Mouse (Mus musculus) left cerebral cortex, postnatal 10 days (tissue): ENCODE data around the gene Trp53bp2. TPM values are rescaled to one million over a fixed set of nuclear protein-coding genes. Genes with fewer than 3 reads are reported as not detected.

ENCODE experiments used
- DNase-seq, 2 experiments: peaks; one replicate each; pipeline ENCODE4 v3.0.0; 2021 to 2022; ENCODE audit warnings: low spot score in 2 of 2, mixed read lengths in 1 of 2; ENCODE audit errors: extremely low spot score in 1 of 2
- intact Hi-C: fragments of 180-260 bp; cut with DNase I; formaldehyde crosslinking; loops from one replicate; pipeline ENCODE4 v1.15.1; 2025
- total RNA-seq, 2 experiments: library from RNA; stranded (reverse); gene quantifications; 2 replicates each; pipeline ENCODE4 v1.2.3; 2021

The Trp53bp2 gene
- total RNA-seq, 2 experiments from 2014 or later: 15.6 to 20.3 TPM

DNA sequence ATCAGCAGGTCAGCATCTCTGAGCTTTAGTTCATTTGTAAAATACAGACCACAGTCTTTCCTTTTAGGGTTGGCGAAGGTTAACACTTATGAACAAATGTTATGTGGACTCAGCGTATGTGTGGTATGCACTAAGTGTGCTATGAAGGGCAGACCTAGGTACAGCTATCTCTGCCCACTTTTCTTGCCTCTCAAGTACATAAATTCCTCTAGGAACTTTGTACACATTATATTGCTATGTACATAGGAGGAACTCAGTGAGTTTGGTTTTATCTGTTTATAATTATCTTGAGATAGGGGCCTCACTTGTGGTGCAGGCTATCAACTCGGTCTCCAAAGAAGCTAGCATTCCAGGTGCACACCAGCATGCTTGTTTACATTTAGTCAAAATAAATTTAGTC lies 9.1 kb upstream of the Trp53bp2 start:
- intact Hi-C loops: no loop called here
- DNase-seq: no peak

DNA sequence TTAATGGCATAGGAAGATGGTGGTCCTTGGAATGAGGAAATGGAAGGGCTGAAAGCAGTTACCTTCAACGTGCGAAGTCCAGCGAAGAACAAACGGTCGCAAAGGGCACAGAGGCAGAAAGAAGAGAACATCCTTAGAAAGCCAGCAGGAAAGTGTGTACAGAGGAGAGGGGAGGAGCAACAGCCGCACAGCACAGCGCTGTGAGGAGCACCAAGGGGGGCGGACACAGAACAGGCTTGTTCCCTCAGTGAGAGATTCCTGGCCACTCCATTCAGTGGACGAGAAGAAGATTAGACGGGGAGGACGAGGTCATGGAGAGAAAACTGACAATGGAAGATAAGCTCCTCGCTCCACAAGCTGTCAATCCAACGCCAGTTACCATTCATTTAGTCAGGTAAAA lies 5.9 kb upstream of the Trp53bp2 start:
- intact Hi-C loops: no loop called here

DNA sequence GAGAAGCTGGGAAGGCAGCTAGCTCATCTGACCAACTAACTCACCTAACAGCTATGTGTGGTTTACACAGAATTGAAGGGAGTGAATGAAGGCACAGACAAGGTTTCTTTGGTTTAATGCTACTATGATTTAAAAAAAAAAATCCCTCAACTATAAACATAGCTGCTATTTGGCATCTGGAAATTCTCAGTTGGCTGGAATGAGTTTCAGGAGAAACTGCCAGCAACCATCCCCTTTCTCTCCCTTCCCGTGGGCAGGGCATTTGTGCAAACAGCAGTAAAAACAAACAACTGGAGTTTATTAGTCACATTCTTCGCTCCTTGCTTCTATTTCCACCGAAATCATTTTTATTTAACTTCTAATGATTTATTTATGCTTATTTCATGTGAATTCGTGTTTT lies 2.4 kb upstream of the Trp53bp2 start:
- intact Hi-C loops: loop anchor here (5.0 kb wide), 1 partner anchor 64 kb away; the partner anchor contains the start of gene Fbxo28

More for the DNA sequence above, 5.9 kb upstream of the Trp53bp2 start:
- DNase-seq: no peak

DNA sequence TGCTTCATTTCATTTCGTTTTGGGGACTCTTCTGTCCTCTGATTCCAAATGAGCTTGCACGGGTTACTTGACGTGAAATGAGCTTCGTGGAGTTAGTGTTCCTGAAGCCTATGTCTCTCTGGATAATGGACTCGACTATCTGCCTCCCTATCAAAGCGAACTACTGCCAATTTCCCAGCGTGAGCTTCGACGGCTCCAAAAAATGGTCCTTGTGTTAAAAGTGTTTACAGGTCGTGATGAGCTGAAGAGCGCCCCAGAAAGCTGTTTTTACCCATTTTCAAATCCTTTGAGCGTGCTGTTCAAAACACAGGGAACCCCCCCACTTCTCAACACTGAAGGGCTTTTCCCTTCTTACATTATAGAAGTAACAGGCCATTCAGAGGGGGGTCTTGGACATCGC lies 729 bp upstream of the Trp53bp2 start:
- intact Hi-C loops: loop anchor here (5.0 kb wide), 1 partner anchor 66 kb away; the partner anchor contains the start of gene Fbxo28
- DNase-seq: peak in 1 of 2 experiments; percentile 13

More for the DNA sequence above, 2.4 kb upstream of the Trp53bp2 start:
- DNase-seq: no peak

DNA sequence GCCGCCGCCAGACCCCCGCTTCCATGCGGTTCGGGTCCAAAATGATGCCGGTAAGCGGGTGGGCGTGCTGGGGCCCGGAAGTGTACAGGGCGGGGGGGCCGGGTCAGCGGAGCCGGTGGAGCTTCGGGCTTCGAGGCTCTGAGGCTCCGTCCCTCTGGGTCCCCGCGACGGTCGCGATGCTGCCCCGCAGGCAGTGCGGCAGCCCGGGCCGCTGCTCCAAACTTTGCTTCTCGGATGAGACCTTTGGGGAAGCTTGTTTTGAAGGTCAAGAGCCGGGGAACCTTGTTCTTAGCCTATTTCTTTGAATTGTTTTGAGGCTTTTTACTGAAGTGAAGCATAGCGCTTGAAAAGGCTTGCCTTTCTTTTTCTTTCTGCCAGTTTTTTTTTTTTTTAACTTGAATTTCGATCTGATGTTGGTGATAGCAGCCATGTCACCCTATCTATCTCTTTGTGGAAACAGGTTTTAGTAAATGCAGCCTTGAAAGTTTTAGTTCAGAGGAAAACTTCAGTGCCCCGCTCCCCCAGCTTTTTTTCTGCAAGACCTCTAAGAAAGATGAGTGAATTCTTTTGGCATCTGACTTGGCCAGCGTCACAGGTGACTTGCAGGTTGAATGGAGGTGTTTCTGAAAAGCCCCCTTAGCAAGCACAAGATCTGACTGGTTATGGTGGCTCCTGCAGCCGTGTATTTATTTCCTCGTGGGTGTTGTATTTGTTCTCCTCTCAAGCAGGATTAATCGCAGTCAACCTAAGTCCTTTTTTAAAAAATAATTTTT lies 615 bp downstream of the Trp53bp2 start:
- intact Hi-C loops: loop anchor here (5.0 kb wide), 1 partner anchor 67 kb away; the partner anchor contains the start of gene Fbxo28
- no peak for DNase-seq

DNA sequence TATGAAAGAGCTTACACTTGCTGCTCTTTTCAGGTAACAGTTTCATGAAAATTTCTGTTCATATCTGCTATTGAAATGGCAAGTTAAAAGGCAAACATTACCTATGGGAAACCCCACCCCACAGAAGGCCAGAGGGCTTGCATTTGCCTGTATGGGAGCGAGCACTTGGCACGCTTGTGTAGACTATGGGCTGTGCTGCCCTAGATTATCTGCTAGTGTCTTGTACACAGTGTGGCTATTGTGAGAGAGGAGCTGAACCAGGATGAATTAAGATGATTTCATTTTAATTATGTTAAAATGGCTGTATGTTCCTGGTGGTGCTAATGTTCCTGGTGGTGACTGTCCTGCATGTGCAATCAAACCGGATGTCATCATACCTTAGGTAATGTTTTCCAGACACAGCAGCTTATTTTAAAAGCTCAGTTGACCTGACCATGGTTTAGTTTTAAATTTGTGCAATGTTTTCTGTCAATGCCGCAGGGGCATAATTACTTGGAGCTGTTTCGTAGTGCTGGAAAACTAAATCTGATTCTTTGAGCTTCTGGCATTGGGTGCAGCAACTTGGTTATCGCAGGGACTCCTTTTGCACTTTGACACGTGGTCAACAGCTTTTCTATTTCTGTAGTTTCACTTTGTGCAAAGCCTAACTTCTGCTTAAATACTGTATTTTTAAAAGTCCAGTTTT lies 3.8 kb downstream of the Trp53bp2 start:
- intact Hi-C loops: no loop called here
- no peak for DNase-seq

DNA sequence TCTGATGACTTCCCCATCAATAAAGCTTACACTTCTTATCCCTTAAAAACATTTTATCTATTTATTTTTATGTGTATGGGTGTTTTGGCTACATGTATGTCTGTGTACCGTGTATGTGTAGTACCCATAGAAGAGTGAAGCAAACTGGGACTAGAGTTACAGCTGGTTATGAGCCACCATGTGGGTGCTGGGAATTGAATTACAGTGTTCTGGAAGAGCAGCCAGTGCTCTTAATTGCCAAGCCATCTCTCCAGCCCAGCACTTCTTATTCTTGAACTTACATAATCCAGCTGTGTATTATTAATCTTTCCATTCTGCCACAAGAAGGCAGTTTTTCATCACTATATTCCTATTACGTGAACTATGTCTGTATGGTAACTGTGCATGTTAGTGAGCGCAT lies 10.5 kb downstream of the Trp53bp2 start:
- no peak for DNase-seq
- intact Hi-C loops: loop anchor here (5.0 kb wide), 1 partner anchor 33 kb away; no protein-coding TSS in a partner anchor

DNA sequence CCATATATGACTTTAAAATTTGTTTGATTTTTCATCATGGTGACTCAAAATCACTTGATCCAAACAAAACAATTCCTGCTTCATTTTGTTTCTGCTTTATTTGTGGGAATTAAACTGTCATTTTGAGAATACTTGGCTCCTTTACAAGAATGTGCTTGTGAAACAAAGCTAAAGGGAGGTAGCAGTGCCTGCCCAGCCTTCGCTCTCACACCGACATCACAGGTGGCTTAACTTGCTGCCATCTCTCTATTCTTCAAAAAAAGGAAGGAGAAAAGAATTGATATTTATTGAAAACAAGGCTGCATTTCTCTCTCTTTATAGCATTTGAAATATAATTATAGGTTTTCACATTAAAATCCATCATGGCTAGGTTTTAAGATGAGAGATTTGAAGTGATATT lies 15.3 kb downstream of the Trp53bp2 start:
- intact Hi-C loops: no loop called here
- no peak for DNase-seq

DNA sequence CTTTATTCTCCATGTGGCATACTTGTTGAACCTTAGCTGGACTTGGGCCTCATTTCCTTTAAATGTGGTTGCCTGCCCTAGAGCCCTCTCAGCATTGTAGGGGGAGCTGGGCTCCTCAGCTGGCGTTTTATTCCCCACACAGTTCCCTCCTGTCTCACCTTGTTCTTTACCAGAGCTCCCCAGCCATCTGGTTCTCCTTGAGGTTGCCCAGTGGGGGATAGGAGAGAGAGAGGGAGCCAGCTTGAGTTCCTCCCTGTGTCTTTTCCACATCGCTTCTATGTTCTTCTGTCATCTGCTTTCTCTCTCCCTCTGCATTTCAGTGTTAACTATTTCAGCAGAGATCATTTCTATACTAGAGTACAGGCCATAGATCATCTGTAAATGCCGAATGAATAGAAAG lies 16.2 kb downstream of the Trp53bp2 start:
- intact Hi-C loops: no loop called here
- no peak for DNase-seq

DNA sequence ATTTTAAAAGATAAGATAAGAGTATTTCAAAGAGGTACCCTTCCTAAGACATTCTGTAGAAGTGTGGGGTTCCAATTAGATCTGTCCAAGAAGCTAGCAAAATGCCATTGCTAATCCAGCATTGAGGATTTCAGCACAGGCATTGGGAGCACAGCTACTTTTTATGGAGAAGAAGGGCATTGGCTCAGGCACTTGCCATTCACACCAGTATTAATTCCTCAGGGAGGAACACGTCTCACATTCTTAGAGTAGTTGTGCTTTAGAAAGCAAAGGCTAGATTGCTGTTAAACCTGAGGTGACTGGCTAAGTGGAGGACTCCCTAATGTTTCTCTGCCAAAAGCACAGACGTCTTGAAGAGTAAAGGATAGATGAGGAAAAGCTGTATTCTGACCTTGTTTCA lies 17.5 kb downstream of the Trp53bp2 start:
- no peak for DNase-seq
- intact Hi-C loops: no loop called here

DNA sequence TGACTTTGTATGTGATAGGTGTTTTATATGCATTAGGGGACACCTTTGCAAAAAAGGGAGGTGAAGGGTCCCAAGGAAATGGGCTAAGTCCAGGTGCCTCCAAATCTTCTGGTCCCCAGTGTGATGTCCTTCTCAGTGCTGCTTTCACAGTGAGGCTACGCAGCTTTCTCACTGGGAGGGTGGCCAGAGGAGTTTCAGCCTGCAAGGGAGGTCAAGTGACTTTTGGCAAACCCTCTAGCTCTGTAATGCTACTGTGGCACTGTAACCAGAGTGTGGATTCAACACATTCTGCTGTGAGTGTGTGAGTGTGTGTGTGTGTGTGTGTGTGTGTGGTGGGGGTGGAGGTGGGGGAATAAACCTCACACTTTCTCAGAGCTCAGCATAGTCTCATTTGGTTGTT lies 18.5 kb downstream of the Trp53bp2 start:
- DNase-seq: no peak
- intact Hi-C loops: no loop called here

DNA sequence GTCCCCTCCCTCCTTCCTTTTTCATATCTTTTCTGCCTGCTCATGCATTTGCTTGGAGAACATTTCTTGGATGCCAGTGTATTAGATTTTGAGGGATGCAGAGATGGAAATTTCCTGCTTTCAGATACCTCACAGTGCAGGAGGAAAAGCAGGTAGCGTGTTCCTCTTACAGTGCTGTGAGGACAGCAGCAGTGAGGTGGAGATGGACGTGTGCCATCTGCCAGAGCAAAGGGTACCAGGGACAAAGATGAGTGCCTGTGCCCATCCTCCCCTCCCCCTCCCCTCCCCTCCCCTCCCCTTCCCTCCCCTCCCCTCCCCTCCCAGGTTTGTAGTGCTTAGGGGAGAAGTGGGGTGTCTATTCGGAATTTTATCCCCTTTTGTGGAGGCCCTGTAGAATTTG lies 20.9 kb downstream of the Trp53bp2 start:
- intact Hi-C loops: no loop called here
- no peak for DNase-seq

DNA sequence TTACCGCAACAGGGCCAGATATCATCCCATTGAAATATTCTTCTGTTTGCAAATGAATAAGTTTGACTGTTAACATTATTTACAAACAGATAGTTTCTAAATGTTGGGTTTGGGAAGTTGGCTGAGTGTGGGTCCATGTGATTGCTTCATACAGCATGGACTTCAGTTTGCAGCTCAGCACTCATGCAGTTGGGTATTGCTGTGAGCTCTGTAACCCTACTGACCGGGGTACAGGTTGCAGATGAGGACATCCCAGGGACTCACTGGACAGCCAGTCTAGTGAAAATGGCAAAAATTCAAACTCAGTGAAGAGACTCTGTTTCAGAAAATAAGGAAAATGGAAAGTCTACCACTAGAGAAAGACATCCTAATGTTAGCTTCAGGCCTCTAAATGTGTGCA lies 21.7 kb downstream of the Trp53bp2 start:
- intact Hi-C loops: no loop called here
- no peak for DNase-seq

DNA sequence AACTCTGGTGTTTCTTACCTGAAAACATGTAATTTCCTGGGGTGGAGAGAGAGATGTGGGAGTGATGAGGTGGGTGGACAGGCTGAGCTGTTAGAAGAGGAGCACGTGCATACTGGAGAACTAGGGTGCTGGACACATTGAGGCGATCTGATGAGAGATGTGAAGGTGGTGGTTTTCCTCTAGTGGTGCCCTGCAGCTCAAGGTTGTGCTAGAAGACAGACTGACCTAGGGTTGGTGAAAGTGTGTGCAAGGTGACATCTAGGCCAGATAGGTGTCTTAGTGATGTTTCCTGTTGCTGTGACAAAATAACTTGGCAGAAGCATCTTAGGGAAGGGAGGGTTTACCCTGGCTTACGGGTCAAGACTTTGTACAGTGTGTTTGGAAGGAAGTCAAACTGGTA lies 23.1 kb downstream of the Trp53bp2 start:
- no peak for DNase-seq
- intact Hi-C loops: no loop called here

DNA sequence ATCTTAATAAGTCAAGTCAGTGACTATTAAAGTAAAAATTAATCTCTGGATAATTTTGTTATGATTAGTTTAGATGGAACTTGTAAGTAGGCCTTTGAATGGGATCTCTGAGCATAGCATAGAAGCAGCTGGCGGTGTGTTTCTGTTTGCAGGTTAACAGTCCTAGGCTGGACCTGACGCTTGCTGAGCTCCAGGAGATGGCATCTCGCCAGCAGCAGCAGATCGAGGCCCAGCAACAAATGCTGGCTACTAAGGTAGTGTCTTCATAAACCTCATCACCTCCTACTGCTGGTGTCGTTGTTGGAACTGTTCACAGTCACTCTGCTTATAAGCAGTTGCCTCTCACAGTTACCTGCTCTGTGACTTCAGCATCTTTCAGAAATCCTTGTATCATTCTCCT lies 27.8 kb downstream of the Trp53bp2 start:
- DNase-seq: no peak
- intact Hi-C loops: no loop called here

DNA sequence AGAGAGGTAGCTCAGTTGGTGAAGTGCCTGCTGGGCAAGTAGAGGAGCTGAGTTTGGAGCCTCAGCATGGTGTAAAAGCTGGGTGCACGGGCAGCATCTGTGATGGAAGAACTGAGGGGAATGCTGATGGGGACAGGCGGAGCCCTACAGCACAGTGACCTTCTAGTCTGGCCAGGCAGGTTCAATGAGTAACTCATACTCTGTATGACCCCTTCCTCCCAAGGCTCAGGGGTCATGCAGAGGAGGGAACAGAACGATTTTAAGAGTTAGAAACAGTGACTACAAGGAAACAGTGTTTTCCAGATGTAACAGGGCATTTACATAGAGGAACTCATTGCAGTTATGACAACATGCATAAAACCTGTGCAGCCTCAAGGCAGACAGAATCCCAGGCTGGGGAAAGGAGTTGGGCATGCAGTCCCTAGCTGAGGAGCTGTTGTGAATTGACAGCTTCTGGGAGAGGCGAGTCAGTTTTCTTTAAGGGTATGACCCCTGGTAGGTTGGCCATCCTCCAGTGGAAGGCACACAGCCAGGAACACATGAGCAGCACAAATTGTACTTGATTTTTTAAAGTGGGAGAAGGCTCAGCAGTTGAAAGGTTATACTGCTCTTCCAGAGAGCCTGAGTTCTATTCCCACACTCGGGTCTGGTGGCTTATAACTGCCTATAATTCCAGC lies 30.7 kb downstream of the Trp53bp2 start:
- peak in 1 of 2 experiments; percentile 48 for DNase-seq
- intact Hi-C loops: no loop called here

DNA sequence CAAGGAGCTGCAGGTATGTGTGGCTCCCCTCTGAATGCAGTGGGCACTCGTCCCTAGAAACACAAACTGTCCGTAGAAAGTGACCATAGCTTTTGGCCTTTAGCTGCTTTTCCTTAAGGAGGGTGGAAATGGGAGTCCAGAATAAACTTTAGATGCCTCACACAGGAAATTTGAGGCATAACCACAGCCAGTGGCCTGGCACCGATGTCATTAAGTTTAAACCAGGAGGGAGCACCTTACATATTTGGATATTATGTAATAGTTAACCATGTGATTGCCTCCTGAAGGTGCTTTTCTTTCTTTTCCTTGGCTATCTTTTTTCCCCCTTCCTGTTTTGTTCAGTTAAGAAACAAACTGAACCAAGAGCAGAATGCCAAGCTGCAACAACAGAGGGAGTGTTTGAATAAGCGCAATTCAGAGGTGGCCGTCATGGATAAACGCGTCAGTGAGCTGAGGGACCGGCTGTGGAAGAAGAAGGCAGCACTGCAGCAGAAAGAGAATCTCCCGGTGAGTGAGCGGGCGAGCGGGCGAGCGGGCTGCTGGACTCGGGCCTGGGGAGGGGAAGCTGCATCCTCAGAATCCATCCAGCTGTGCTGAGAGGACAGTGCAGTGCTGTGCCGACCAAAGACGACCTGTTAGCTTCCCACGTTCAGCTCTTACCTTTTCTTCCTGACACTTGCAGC lies 33.0 kb downstream of the Trp53bp2 start:
- intact Hi-C loops: no loop called here
- no peak for DNase-seq

DNA sequence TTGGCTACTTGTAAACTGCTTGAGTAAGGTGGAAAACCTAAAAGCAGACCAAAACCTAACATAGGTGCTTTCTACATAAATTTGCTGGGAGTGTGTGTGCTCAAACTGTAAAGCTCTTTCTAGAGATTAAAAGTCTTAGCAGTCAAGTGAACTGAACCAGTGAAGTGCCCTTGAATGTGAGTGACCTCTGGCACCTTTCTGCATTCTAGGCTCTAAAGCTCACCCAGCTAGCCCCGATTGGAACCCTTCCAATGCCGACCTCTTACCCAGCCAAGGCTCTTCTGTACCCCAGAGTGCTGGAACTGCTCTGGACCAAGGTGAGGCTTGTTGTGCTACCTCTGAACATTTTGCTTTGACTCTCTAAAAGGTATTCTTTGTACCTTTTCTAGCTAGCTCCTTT lies 35.1 kb downstream of the Trp53bp2 start:
- no peak for DNase-seq
- intact Hi-C loops: no loop called here
